Mouse (Mus musculus): ENCODE data around the gene Usb1.

- no peak for TF ChIP-seq CTCF (IDR thresholded peaks at IDR 0.05; ENCODE audit: low read depth)
- no peak for TF ChIP-seq EP300 (IDR thresholded peaks at IDR 0.05; ENCODE audit: low read depth)
These were observed 16.9 kb downstream of the Usb1 start for GRCm38 (mm10) chr8:95348811-95349630.

Data from liver, postnatal 0 days (tissue).